Mouse (Mus musculus) G1E (cell line): ENCODE measurements around the gene Fpgs.

Experiments
- CTCF ChIP-seq: IDR thresholded peaks from 2 replicates; pipeline ENCODE4 v1.5.1; 2012; ENCODE audit warnings: low read depth, low read length, inconsistent platforms, mixed read lengths
- GATA1 ChIP-seq: IDR thresholded peaks from 2 replicates; pipeline ENCODE4 v1.6.1; 2012; ENCODE audit warnings: borderline replicate concordance, low read length, inconsistent platforms, mixed read lengths
- GATA2 ChIP-seq: IDR thresholded peaks from 2 replicates; pipeline ENCODE4 v1.6.1; 2012; ENCODE audit warnings: low read depth, low read length, inconsistent platforms, borderline replicate concordance

DNA sequence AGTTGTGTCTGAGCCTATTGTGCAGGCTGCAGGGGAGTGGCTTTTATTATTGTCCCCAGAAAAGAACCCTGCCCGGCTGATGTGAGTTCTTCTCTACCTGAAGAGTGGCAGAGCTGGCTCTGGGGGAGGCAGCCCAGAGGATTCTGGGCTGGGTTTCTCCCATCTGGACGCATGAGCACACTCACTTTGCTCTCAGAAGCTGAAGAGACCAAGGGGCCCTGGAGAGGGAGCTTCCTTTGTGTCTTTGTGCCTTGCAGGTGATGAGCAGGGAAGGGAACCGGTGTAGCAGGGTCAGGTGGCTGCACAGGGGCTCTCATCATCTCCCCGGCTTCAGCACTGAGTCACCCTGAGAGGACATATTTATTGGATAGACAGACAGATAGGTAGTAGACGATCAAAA is 41.7 kb downstream of the Fpgs start:
- TF ChIP-seq CTCF = no peak
- TF ChIP-seq GATA1 = no peak
- no peak for TF ChIP-seq GATA2
